ENCODE assay signal across 15 mouse cellular contexts in the genomic region with DNA sequence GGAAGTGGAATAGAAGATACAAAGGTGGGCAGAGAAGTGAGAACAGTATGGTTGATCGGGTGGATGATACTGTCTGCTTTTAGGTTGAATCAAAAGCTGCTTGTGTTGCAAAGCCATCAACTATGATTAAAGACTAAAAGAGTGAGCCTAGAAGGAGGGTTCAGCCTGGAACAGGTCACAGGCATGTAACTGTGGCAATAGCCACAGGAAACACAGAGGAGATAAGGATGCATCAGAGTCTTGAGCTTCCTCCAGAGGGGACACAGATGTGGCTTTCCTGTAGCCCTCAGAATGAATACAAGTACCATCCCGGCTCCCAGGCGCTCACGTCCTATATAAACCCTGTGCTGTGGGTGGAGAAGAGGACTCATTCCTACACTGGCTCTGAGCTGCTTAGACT.
"Had no signal": no experiment of that assay in that cellular context is flagged by ENCODE, and none has a peak within 500 bp of the region (broad histone marks: within the 10 kb centered on the region; RNA-seq: fewer than 3 reads in every experiment).

No protein-coding gene starts in this region.

- H3K4me1 ChIP-seq: lung, embryonic 15.5 days had no signal

- H3K4me3 ChIP-seq: limb, embryonic 10.5 days; limb, embryonic 13.5 days; lung, embryonic 15.5 days had no signal

- H3K9ac ChIP-seq: limb, embryonic 13.5 days; lung, embryonic 15.5 days had no signal

- H3K4me2 ChIP-seq: limb, embryonic 13.5 days; lung, embryonic 15.5 days; midbrain, embryonic 11.5 days had no signal

- H3K27me3 ChIP-seq: limb, embryonic 13.5 days; lung, embryonic 15.5 days had no signal

- H3K36me3 ChIP-seq: limb, embryonic 10.5 days; limb, embryonic 13.5 days; lung, embryonic 15.5 days had no signal

- ATAC-seq: intestine, embryonic 16.5 days had no signal

- H3K9me3 ChIP-seq: limb, embryonic 10.5 days; limb, embryonic 13.5 days; lung, embryonic 15.5 days had no signal

- DNase-seq: kidney, adult 18-20 months; kidney, adult 9 months; kidney, postnatal 14 days; kidney, postnatal 4 days; lung, adult 18-20 months; lung, postnatal 10 days; lung, postnatal 36 days; midbrain, embryonic 14.5 days; thymus, adult 18-20 months; thymus, postnatal 36 days had no signal

- H3K27ac ChIP-seq: limb, embryonic 10.5 days; limb, embryonic 13.5 days; lung, embryonic 15.5 days had no signal
